Mouse (Mus musculus) heart, embryonic 10.5 days (tissue): ENCODE data around the gene Atp2b1. TPM values are rescaled to one million over a fixed set of nuclear protein-coding genes. Genes with fewer than 3 reads are reported as not detected.

Experiments
- DNase-seq: peaks from one replicate; pipeline ENCODE4 v3.0.0-alpha.2; 2017; ENCODE audit warnings: low spot score
- H3K27ac ChIP-seq: fragments of 300-500 bp; sonication (generic); 2 replicates; pipeline ENCODE4 v1.5.1; 2016; ENCODE audit warnings: mild to moderate bottlenecking
- H3K27me3 ChIP-seq: fragments of 300-500 bp; sonication (generic); 2 replicates; pipeline ENCODE4 v1.6.1; 2016; ENCODE audit warnings: mild to moderate bottlenecking; ENCODE audit not compliant: poor library complexity, insufficient read depth, severe bottlenecking
- H3K36me3 ChIP-seq: fragments of 300-500 bp; sonication (generic); 2 replicates; pipeline ENCODE4 v1.6.1; 2016; ENCODE audit warnings: mild to moderate bottlenecking, moderate library complexity
- H3K4me1 ChIP-seq: fragments of 300-500 bp; sonication (generic); 2 replicates; pipeline ENCODE4 v1.6.1; 2016; ENCODE audit warnings: mild to moderate bottlenecking
- H3K4me3 ChIP-seq: fragments of 300-500 bp; sonication (generic); 2 replicates; pipeline ENCODE4 v1.5.1; 2016; ENCODE audit warnings: mild to moderate bottlenecking, moderate library complexity
- H3K9me3 ChIP-seq: fragments of 300-500 bp; sonication (generic); 2 replicates; pipeline ENCODE4 v1.6.1; 2016; ENCODE audit warnings: mild to moderate bottlenecking, moderate library complexity
- WGBS: fragments of 180-500 bp; shearing (Covaris S2); methylation state at CpG from one replicate; pipeline ENCODE4 v1.1.7; 2016; 5-methylcytosine and 5-hydroxymethylcytosine counted together
- polyA plus RNA-seq: library from polyadenylated mRNA; unstranded; fragments of >200 nt; fragmentation: Nextera tagmentation; extraction: Ambion mirVana; gene quantifications from 2 replicates; pipeline ENCODE4 v1.2.1, GENCODE M21; 2016

Atp2b1 gene
- polyA plus RNA-seq = 106 and 129 TPM in 2 replicates

GRCm38 (mm10) chr10:98913961-98914809 lies at the start of gene Atp2b1:
Gene Atp2b1 (plus strand): TSS chr10:98914406.
- peak; percentile 98 for DNase-seq
- H3K27me3 ChIP-seq = no peaks in the 10 kb centered on the region
- WGBS = under 1% methylated on average over 65 of the region's 120 CpGs
- H3K4me3 ChIP-seq = peak within 1 kb of the TSS; percentile 98
- H3K4me1 ChIP-seq = peaks cover 7% of the 10 kb centered on the region
- H3K9me3 ChIP-seq = no peaks in the 10 kb centered on the region
- peak within 1 kb of the TSS; percentile 99 for H3K27ac ChIP-seq
- no peaks in the 10 kb centered on the region for H3K36me3 ChIP-seq

- WGBS = 64% methylated on average over 3 of the region's 3 CpGs
These were observed 49.4 kb upstream of the Atp2b1 start for GRCm38 (mm10) chr10:98864851-98865250.

GRCm38 (mm10) chr10:98866836-98867370 lies 47.3 kb upstream of the Atp2b1 start:
- no peaks in the 10 kb centered on the region for H3K9me3 ChIP-seq
- H3K27me3 ChIP-seq = no peaks in the 10 kb centered on the region
- 93% methylated on average over 5 of the region's 5 CpGs for WGBS
- DNase-seq = no peak
- no peak overlapping the region for H3K4me3 ChIP-seq
- no peak overlapping the region for H3K27ac ChIP-seq
- H3K4me1 ChIP-seq = peaks cover 6% of the 10 kb centered on the region; the same call in 1 of the 2 replicates
- no peaks in the 10 kb centered on the region for H3K36me3 ChIP-seq

More at GRCm38 (mm10) chr10:98864851-98865250, 49.4 kb upstream of the Atp2b1 start:
- Histone ChIP-seq H3K9me3 (no peaks in the 10 kb centered on the region), H3K4me3 (no peak overlapping the region), H3K27me3 (no peaks in the 10 kb centered on the region), H3K27ac (0 out of 2 replicates have a peak overlapping the region, but pooled peaks have one; percentile 47), H3K4me1 (peaks cover 6% of the 10 kb centered on the region; the same call in 1 of the 2 replicates), H3K36me3 (no peaks in the 10 kb centered on the region)
- DNase-seq = no peak

GRCm38 (mm10) chr10:98868351-98868908 lies 45.8 kb upstream of the Atp2b1 start:
- H3K4me1 ChIP-seq = peaks cover 6% of the 10 kb centered on the region; the same call in 1 of the 2 replicates
- H3K4me3 ChIP-seq = no peak overlapping the region
- no peaks in the 10 kb centered on the region for H3K36me3 ChIP-seq
- no peak overlapping the region for H3K27ac ChIP-seq
- 73% methylated on average over 4 of the region's 4 CpGs for WGBS
- no peaks in the 10 kb centered on the region for H3K27me3 ChIP-seq
- no peaks in the 10 kb centered on the region for H3K9me3 ChIP-seq
- no peak for DNase-seq

GRCm38 (mm10) chr10:98877855-98878254 lies 36.4 kb upstream of the Atp2b1 start:
- H3K4me1 ChIP-seq = no peaks in the 10 kb centered on the region
- WGBS = 70% methylated on average over 3 of the region's 3 CpGs
- no peaks in the 10 kb centered on the region for H3K9me3 ChIP-seq
- no peak overlapping the region for H3K4me3 ChIP-seq
- H3K27ac ChIP-seq = no peak overlapping the region
- DNase-seq = no peak
- H3K36me3 ChIP-seq = no peaks in the 10 kb centered on the region
- H3K27me3 ChIP-seq = no peaks in the 10 kb centered on the region

GRCm38 (mm10) chr10:98878636-98879035 lies 35.6 kb upstream of the Atp2b1 start:
- no peaks in the 10 kb centered on the region for H3K9me3 ChIP-seq
- H3K4me1 ChIP-seq = no peaks in the 10 kb centered on the region
- DNase-seq = no peak
- no peaks in the 10 kb centered on the region for H3K27me3 ChIP-seq
- H3K4me3 ChIP-seq = no peak overlapping the region
- H3K36me3 ChIP-seq = no peaks in the 10 kb centered on the region
- WGBS = 65% methylated on average over 2 of the region's 2 CpGs
- no peak overlapping the region for H3K27ac ChIP-seq

- no peak overlapping the region for H3K4me3 ChIP-seq
- H3K27ac ChIP-seq = no peak overlapping the region
- H3K36me3 ChIP-seq = no peaks in the 10 kb centered on the region
- no peaks in the 10 kb centered on the region for H3K4me1 ChIP-seq
- H3K9me3 ChIP-seq = no peaks in the 10 kb centered on the region
- 71% methylated on average over 8 of the region's 8 CpGs for WGBS
- H3K27me3 ChIP-seq = no peaks in the 10 kb centered on the region
- DNase-seq = peak; percentile 78
These were observed 34.1 kb upstream of the Atp2b1 start for GRCm38 (mm10) chr10:98880057-98880456.

- H3K9me3 ChIP-seq = no peaks in the 10 kb centered on the region
- 54% methylated on average over 2 of the region's 2 CpGs for WGBS
- no peaks in the 10 kb centered on the region for H3K4me1 ChIP-seq
- no peak overlapping the region for H3K4me3 ChIP-seq
- H3K36me3 ChIP-seq = no peaks in the 10 kb centered on the region
- no peak for DNase-seq
- no peak overlapping the region for H3K27ac ChIP-seq
- no peaks in the 10 kb centered on the region for H3K27me3 ChIP-seq
These were observed 33.5 kb upstream of the Atp2b1 start for GRCm38 (mm10) chr10:98880711-98881110.

GRCm38 (mm10) chr10:98881492-98881891 lies 32.7 kb upstream of the Atp2b1 start:
- H3K27ac ChIP-seq = no peak overlapping the region
- no peaks in the 10 kb centered on the region for H3K4me1 ChIP-seq
- H3K4me3 ChIP-seq = no peak overlapping the region
- no peaks in the 10 kb centered on the region for H3K36me3 ChIP-seq
- DNase-seq = no peak
- WGBS = 92% methylated on average over 6 of the region's 6 CpGs
- H3K27me3 ChIP-seq = no peaks in the 10 kb centered on the region
- H3K9me3 ChIP-seq = no peaks in the 10 kb centered on the region

GRCm38 (mm10) chr10:98882587-98882986 lies 31.6 kb upstream of the Atp2b1 start:
- DNase-seq = no peak
- no peak overlapping the region for H3K4me3 ChIP-seq
- WGBS = 83% methylated on average over 5 of the region's 5 CpGs
- no peak overlapping the region for H3K27ac ChIP-seq
- H3K36me3 ChIP-seq = no peaks in the 10 kb centered on the region
- H3K9me3 ChIP-seq = no peaks in the 10 kb centered on the region
- no peaks in the 10 kb centered on the region for H3K4me1 ChIP-seq
- no peaks in the 10 kb centered on the region for H3K27me3 ChIP-seq

GRCm38 (mm10) chr10:98884445-98884844 lies 29.8 kb upstream of the Atp2b1 start:
- WGBS = 72% methylated on average over 2 of the region's 2 CpGs
- no peaks in the 10 kb centered on the region for H3K9me3 ChIP-seq
- no peaks in the 10 kb centered on the region for H3K4me1 ChIP-seq
- H3K27ac ChIP-seq = no peak overlapping the region
- no peak for DNase-seq
- no peaks in the 10 kb centered on the region for H3K36me3 ChIP-seq
- H3K4me3 ChIP-seq = no peak overlapping the region
- H3K27me3 ChIP-seq = no peaks in the 10 kb centered on the region

- no peak for DNase-seq
- Histone ChIP-seq H3K4me1 (no peaks in the 10 kb centered on the region), H3K27me3 (no peaks in the 10 kb centered on the region), H3K9me3 (no peaks in the 10 kb centered on the region), H3K4me3 (no peak overlapping the region), H3K27ac (no peak overlapping the region), H3K36me3 (no peaks in the 10 kb centered on the region)
- 88% methylated on average over 3 of the region's 3 CpGs for WGBS
These were observed 27.4 kb upstream of the Atp2b1 start for GRCm38 (mm10) chr10:98886770-98887271.

GRCm38 (mm10) chr10:98891361-98891760 lies 22.8 kb upstream of the Atp2b1 start:
- Histone ChIP-seq H3K9me3 (no peaks in the 10 kb centered on the region), H3K27me3 (no peaks in the 10 kb centered on the region), H3K27ac (no peak overlapping the region), H3K4me1 (no peaks in the 10 kb centered on the region), H3K36me3 (no peaks in the 10 kb centered on the region), H3K4me3 (no peak overlapping the region)
- 88% methylated on average over 4 of the region's 4 CpGs for WGBS
- no peak for DNase-seq
